Mouse (Mus musculus): ENCODE measurements at regions not wholly inside any gene's neighbourhood (a gene's known extent, or its start where the extent isn't known, plus 50 kb on each side); places are given as distances from the start of the nearest gene placed in this dataset.

DNA sequence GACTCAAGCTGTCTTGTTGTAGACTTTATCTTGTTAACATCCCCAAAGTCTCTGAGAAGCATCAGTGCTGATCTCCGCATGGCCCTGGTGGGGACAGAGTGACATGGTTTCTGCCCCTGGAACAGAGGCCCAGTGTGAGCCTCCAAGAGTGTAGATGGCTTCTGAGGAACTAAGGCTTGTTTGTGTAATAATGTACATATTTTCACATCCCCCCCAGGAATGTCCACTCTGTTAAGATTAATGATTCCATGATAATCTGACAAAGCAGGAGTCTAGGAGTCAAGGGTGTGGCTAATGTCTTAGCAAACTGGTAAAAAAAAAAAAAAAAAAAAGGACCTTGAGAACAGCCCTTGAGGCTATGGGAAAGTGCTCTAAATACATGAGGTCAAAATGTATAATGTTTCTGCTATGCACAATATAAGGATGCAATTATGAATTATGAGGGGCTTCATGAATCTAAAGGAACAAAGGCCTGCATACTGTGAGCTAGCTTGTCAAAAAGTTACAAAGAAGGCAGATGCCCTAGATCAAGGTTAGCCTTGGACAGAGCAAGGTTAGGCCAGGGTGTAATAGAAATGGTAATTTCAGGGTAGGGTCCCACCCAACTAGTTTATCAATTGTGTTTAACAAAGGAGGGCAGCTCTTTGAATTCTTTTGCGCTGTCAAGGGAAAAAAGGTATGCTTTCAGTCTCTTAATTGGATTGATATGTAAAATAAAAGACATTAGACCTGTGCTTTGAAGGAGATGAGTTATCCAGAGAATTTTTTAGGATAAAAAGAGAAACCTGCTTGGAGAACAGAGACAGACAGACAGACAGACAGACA, 886.3 kb downstream of the Gsdmc2 start:
- H3K4me1 ChIP-seq = peaks cover 7% of the 10 kb centered on the region; the same call in 1 of the 2 replicates
- WGBS = 89% methylated on average over 2 of the region's 2 CpGs
- no peaks in the 10 kb centered on the region for H3K9me3 ChIP-seq (replicated peaks)
- H3K36me3 ChIP-seq = no peaks in the 10 kb centered on the region
- no peak overlapping the region for H3K4me3 ChIP-seq
- DNase-seq (ENCODE audit: low spot score) = no peak
- H3K27ac ChIP-seq (replicated peaks) = no peak overlapping the region
- H3K27me3 ChIP-seq (ENCODE audit: low read depth, poor library complexity, severe bottlenecking) = peaks cover 32% of the 10 kb centered on the region; the same call in 1 of the 2 replicates

DNA sequence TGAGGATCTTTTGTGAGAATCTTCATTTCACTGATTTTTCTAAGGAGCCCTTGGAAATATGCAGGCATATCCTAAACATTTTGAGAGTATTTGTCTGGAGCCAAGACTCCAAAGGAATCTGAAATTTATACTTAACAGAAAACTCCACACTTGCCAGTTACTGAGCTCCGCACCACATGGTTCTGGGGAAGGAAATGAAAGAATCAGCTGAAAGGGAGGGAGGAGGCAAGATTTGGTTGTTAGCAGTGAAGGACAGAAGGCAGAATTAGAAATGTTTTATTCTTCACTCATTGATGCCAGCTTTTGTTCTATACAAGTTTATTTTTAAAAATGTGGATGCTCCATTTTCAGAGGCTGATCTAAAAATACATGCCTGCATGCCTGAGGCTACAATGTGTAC, 890.1 kb downstream of the Gsdmc2 start:
- Histone ChIP-seq H3K9me3 (replicated peaks) (no peaks in the 10 kb centered on the region), H3K36me3 (no peaks in the 10 kb centered on the region), H3K4me3 (no peak overlapping the region), H3K4me1 (peaks cover 27% of the 10 kb centered on the region), H3K27me3 (ENCODE audit: low read depth, poor library complexity, severe bottlenecking) (peaks cover 47% of the 10 kb centered on the region; the same call in 1 of the 2 replicates), H3K27ac (replicated peaks) (no peak overlapping the region)
- no peak for DNase-seq (ENCODE audit: low spot score)
- 93% methylated on average over 1 of the region's 1 CpGs for WGBS

- Histone ChIP-seq H3K4me3 (no peak overlapping the region), H3K27ac (replicated peaks) (no peak overlapping the region), H3K9me3 (replicated peaks) (no peaks in the 10 kb centered on the region), H3K4me1 (peaks cover 27% of the 10 kb centered on the region), H3K27me3 (ENCODE audit: low read depth, poor library complexity, severe bottlenecking) (peaks cover 47% of the 10 kb centered on the region; the same call in 1 of the 2 replicates), H3K36me3 (no peaks in the 10 kb centered on the region)
- WGBS = 71% methylated on average over 9 of the region's 9 CpGs
- DNase-seq (ENCODE audit: low spot score) = no peak
These were observed 890.6 kb downstream of the Gsdmc2 start for GRCm38 (mm10) chr15:62954322-62954820.

GRCm38 (mm10) chr15:62953215-62953941, 891.6 kb downstream of the Gsdmc2 start:
- DNase-seq (ENCODE audit: low spot score) = peak; percentile 11
- H3K27ac ChIP-seq (replicated peaks) = peak overlapping the region; percentile 13; the same call in 1 of the 2 replicates
- H3K4me1 ChIP-seq = peaks cover 27% of the 10 kb centered on the region
- WGBS = 69% methylated on average over 6 of the region's 6 CpGs
- H3K36me3 ChIP-seq = no peaks in the 10 kb centered on the region
- no peak overlapping the region for H3K4me3 ChIP-seq
- H3K9me3 ChIP-seq (replicated peaks) = no peaks in the 10 kb centered on the region
- peaks cover 46% of the 10 kb centered on the region; the same call in 1 of the 2 replicates for H3K27me3 ChIP-seq (ENCODE audit: low read depth, poor library complexity, severe bottlenecking)

- peaks cover 39% of the 10 kb centered on the region; the same call in 1 of the 2 replicates for H3K27me3 ChIP-seq (ENCODE audit: low read depth, poor library complexity, severe bottlenecking)
- 37% methylated on average over 5 of the region's 5 CpGs for WGBS
- H3K9me3 ChIP-seq (replicated peaks) = no peaks in the 10 kb centered on the region
- H3K36me3 ChIP-seq = no peaks in the 10 kb centered on the region
- H3K27ac ChIP-seq (replicated peaks) = peak overlapping the region; percentile 13; the same call in 1 of the 2 replicates
- H3K4me1 ChIP-seq = peaks cover 27% of the 10 kb centered on the region
- no peak for DNase-seq (ENCODE audit: low spot score)
- H3K4me3 ChIP-seq = no peak overlapping the region
These were observed 892.3 kb downstream of the Gsdmc2 start for GRCm38 (mm10) chr15:62952487-62953214.

- WGBS = 86% methylated on average over 2 of the region's 2 CpGs
- no peaks in the 10 kb centered on the region for H3K4me1 ChIP-seq
- no peak for DNase-seq (ENCODE audit: low spot score)
- H3K4me3 ChIP-seq = no peak overlapping the region
- no peaks in the 10 kb centered on the region for H3K9me3 ChIP-seq (replicated peaks)
- H3K27me3 ChIP-seq (ENCODE audit: low read depth, poor library complexity, severe bottlenecking) = no peaks in the 10 kb centered on the region
- H3K36me3 ChIP-seq = no peaks in the 10 kb centered on the region
- H3K27ac ChIP-seq (replicated peaks) = no peak overlapping the region
These were observed 905.6 kb downstream of the Gsdmc2 start for GRCm38 (mm10) chr15:62939416-62939815.

DNA sequence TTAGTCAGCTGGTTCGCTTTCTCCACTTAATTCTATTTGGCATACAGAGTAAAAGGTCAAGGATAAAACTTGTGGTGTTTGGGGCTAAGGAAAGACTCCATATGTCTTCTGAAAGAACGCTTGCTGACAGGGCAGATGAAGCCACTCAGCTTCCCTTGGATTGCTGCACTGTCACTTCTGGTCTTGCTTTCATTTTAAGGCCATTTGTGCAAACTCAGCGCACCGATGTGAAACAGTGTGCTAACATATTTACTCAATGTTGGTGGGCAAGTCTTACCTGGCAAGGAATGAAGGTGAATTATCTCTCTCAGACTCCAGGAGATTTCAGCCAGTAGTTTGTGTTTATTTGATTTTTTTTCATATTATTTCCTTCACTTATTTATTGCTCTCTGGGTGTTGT, 907.2 kb downstream of the Gsdmc2 start:
- Histone ChIP-seq H3K9me3 (replicated peaks) (no peaks in the 10 kb centered on the region), H3K4me1 (no peaks in the 10 kb centered on the region), H3K27me3 (ENCODE audit: low read depth, poor library complexity, severe bottlenecking) (no peaks in the 10 kb centered on the region), H3K4me3 (no peak overlapping the region), H3K27ac (replicated peaks) (no peak overlapping the region), H3K36me3 (no peaks in the 10 kb centered on the region)
- no peak for DNase-seq (ENCODE audit: low spot score)
- WGBS = 87% methylated on average over 4 of the region's 4 CpGs

DNA sequence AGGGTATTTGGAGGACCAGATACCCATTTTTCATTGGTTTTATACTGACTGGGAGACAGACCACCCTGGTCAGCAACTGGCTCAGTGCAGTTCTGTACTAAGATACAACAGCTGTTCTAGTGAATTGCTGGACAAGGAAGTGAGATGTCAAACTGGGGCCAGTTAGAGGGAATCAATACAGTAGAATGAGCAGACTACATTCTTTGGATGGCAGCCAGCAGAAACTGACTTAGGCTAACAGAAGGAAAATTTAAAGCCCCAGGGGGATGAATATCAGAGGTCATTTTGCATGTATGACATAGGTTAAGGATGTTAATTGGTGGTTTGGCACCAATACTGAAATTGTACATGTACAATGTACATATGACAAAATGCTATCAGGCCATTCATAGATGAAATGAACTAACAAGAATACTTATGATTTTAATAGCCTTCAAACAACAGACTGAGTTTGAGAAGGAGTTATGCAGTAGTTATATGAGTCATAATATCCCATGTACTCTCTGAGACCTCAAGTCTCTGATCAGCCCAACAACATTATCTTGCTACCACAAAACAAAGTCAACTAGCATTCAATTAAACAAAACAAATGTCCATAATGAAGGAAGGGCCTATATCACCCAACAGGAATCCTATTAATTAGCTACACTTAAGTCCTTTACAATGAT, 910.3 kb downstream of the Gsdmc2 start:
- no peak for DNase-seq (ENCODE audit: low spot score)

DNA sequence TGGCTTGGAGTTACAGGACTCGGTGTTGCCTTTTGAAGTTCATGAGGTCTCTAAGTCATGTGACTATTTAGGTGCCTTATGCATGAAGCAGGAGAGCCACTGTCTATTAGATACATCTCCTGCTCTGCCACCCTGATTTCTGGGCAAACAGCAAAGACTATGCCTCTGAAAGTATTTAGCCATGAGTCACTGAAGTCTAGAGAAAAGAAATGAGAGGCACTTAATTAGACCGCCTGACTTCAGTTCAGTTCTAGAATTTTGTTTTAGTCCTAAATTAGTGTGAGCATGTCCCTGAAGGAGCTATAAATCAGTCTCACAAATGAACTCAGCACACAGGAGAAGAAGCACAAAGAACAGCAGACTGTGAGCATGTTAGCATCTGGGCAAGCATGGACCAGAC, 924.5 kb downstream of the Gsdmc2 start:
- Histone ChIP-seq H3K27ac (replicated peaks) (no peak overlapping the region), H3K9me3 (replicated peaks) (no peaks in the 10 kb centered on the region), H3K27me3 (ENCODE audit: low read depth, poor library complexity, severe bottlenecking) (no peaks in the 10 kb centered on the region), H3K36me3 (no peaks in the 10 kb centered on the region), H3K4me3 (no peak overlapping the region), H3K4me1 (no peaks in the 10 kb centered on the region)
- DNase-seq (ENCODE audit: low spot score) = no peak
- 92% methylated on average over 2 of the region's 2 CpGs for WGBS

More for the DNA sequence above, 910.3 kb downstream of the Gsdmc2 start:
- no peaks in the 10 kb centered on the region for H3K27me3 ChIP-seq (ENCODE audit: low read depth, poor library complexity, severe bottlenecking)
- H3K9me3 ChIP-seq (replicated peaks) = no peaks in the 10 kb centered on the region
- H3K4me3 ChIP-seq = no peak overlapping the region
- H3K36me3 ChIP-seq = no peaks in the 10 kb centered on the region
- no peak overlapping the region for H3K27ac ChIP-seq (replicated peaks)
- no peaks in the 10 kb centered on the region for H3K4me1 ChIP-seq

DNA sequence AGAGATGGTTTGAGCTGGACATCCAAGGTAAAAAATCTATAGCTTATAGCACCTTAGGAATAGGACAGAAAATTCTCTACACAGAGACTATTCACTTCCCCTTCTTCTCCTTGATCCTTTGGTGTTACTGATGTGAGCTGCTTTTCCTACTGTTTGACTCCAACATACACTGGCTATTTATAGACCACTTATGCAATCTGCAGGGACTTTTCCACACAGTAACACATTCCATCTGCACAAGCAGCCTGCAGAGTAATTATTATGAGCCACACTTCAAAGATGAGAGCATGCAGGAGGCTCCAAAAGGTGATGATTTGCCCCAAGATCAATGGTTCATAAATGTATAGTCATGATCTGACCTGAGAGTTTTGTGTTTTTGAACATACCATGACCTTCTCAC, 925.7 kb downstream of the Gsdmc2 start:
- no peak overlapping the region for H3K4me3 ChIP-seq
- H3K9me3 ChIP-seq (replicated peaks) = no peaks in the 10 kb centered on the region
- DNase-seq (ENCODE audit: low spot score) = no peak
- no peak overlapping the region for H3K27ac ChIP-seq (replicated peaks)
- H3K27me3 ChIP-seq (ENCODE audit: low read depth, poor library complexity, severe bottlenecking) = no peaks in the 10 kb centered on the region
- H3K4me1 ChIP-seq = no peaks in the 10 kb centered on the region
- H3K36me3 ChIP-seq = no peaks in the 10 kb centered on the region

DNA sequence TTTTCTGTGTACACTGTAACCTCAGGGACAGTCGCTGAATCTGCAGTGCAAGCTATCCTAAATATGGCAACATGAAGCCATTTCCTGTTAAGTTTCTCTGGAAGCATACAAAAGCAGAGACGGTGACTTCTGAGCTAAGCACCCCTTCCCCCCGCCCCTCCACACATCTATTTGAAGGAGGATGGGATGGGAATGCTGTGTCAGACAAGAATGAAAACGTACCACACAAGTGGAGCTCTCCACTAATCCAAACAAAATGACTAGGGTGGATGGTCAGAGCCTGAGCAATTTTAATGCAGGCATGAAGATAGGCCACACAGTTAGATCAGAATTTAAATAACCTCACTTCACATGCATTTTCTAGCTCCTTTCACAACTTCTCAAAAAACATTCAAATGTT, 936.6 kb downstream of the Gsdmc2 start:
- H3K4me1 ChIP-seq = peaks cover 12% of the 10 kb centered on the region
- 53% methylated on average over 4 of the region's 4 CpGs for WGBS
- H3K36me3 ChIP-seq = no peaks in the 10 kb centered on the region
- no peak for DNase-seq (ENCODE audit: low spot score)
- H3K4me3 ChIP-seq = no peak overlapping the region
- H3K27me3 ChIP-seq (ENCODE audit: low read depth, poor library complexity, severe bottlenecking) = peaks cover 35% of the 10 kb centered on the region
- H3K27ac ChIP-seq (replicated peaks) = no peak overlapping the region
- no peaks in the 10 kb centered on the region for H3K9me3 ChIP-seq (replicated peaks)

DNA sequence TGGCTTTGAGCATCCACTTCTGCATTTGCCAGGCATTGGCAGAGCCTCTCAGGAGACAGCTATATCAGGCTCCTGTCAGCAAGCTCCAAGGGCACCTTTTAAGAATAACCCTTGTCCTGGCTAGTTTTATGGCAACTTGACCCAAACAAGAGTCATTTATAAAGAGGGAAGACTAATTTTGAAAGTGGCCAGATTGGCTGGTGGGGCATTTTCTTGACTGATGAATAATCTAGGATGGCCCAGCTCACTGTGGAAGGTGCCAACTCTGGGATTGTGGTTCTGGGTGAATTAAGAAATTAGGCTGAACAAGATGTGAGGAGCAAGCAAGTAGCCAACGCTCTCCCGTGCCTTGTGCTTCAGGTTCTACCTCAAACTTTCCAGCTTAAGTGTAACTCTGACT, 937.8 kb downstream of the Gsdmc2 start:
- no peak for DNase-seq (ENCODE audit: low spot score)
- Histone ChIP-seq H3K4me3 (no peak overlapping the region), H3K27ac (replicated peaks) (no peak overlapping the region), H3K27me3 (ENCODE audit: low read depth, poor library complexity, severe bottlenecking) (peaks cover 37% of the 10 kb centered on the region), H3K9me3 (replicated peaks) (no peaks in the 10 kb centered on the region), H3K4me1 (peaks cover 24% of the 10 kb centered on the region), H3K36me3 (no peaks in the 10 kb centered on the region)
- 86% methylated on average over 2 of the region's 2 CpGs for WGBS

Measured in midbrain, embryonic 10.5 days (tissue).